Mouse (Mus musculus) layer of hippocampus, postnatal 14 days (tissue): ENCODE data around the gene Llcfc1. TPM values are rescaled to one million over a fixed set of nuclear protein-coding genes. Genes with fewer than 3 reads are reported as not detected.

Source experiments
- DNase-seq, 2 experiments: peaks; one replicate each; pipeline ENCODE4 v3.0.0; 2021 to 2022; ENCODE audit warnings: low spot score in 2 of 2, mixed read lengths in 1 of 2
- total RNA-seq, 2 experiments: library from RNA; stranded (reverse); gene quantifications; 2 replicates each; pipeline ENCODE4 v1.2.3; 2021

Llcfc1 gene
- total RNA-seq, 2 experiments from 2014 or later = not detected

- no peak for DNase-seq
Observed at GRCm38 (mm10) chr6:41702928-41703327, 18.7 kb downstream of the Llcfc1 start.

GRCm38 (mm10) chr6:41704123-41704522 lies 19.9 kb downstream of the Llcfc1 start, which contains the start of gene Kel:
Gene Kel, minus strand, starts transcription at chr6:41704339.
- DNase-seq = no peak

- DNase-seq = no peak
Observed at GRCm38 (mm10) chr6:41706275-41706674, 22.0 kb downstream of the Llcfc1 start.

GRCm38 (mm10) chr6:41710281-41710680 lies 26.1 kb downstream of the Llcfc1 start:
- DNase-seq = no peak

GRCm38 (mm10) chr6:41721430-41721829 lies 37.2 kb downstream of the Llcfc1 start:
- DNase-seq = no peak

- no peak for DNase-seq
Observed at GRCm38 (mm10) chr6:41727989-41728609, 43.9 kb downstream of the Llcfc1 start.

GRCm38 (mm10) chr6:41734719-41735470 lies 50.7 kb downstream of the Llcfc1 start:
- no peak for DNase-seq

Other genes with a start within 250 kb of the Llcfc1 start
- gene Gm10334, start 238.3 kb upstream of the Llcfc1 start, total RNA-seq = not detected
- gene Prss1, start 225.5 kb upstream of the Llcfc1 start, total RNA-seq = not detected
- not detected for gene Prss2, start 162.6 kb upstream of the Llcfc1 start, total RNA-seq
- 10 to 100 TPM; 61.1 to 62.1 TPM for gene Ephb6, start 78.9 kb upstream of the Llcfc1 start, total RNA-seq
- under 1 TPM in 1 of 2 experiments, not detected in 1; 0.88 TPM for gene Trpv6, start 48.0 kb upstream of the Llcfc1 start, total RNA-seq
- not detected for gene Trpv5, start 3.7 kb upstream of the Llcfc1 start, total RNA-seq
- not detected for gene Kel, start 19.9 kb downstream of the Llcfc1 start, total RNA-seq
- gene Olfr459, start 90.7 kb downstream of the Llcfc1 start, total RNA-seq = not detected
- not detected for gene Pip, start 163.1 kb downstream of the Llcfc1 start, total RNA-seq
- gene Sval2, start 168.6 kb downstream of the Llcfc1 start, total RNA-seq = not detected